Mouse (Mus musculus) forebrain, embryonic 12.5 days (tissue): ENCODE results near the gene Rab11fip5. TPM values are rescaled to one million over a fixed set of nuclear protein-coding genes. Genes with fewer than 3 reads are reported as not detected.

Experiments
- ATAC-seq: fragments of 200-750 bp; cut with Nextera tagmentation; 2 replicates; pipeline ENCODE4 v1.8.0; 2017; ENCODE audit warnings: moderate TSS enrichment; ENCODE audit not compliant: low FRiP score
- H3K27ac ChIP-seq: fragments of 300-500 bp; sonication (generic); 2 replicates; pipeline ENCODE4 v1.5.1; 2016; ENCODE audit warnings: mild to moderate bottlenecking
- H3K27me3 ChIP-seq: fragments of 300-500 bp; sonication (generic); 2 replicates; pipeline ENCODE4 v1.6.1; 2016; ENCODE audit warnings: mild to moderate bottlenecking
- H3K36me3 ChIP-seq: fragments of 300-500 bp; sonication (generic); replicated peaks from 2 replicates; pipeline ENCODE4 v1.6.1; 2016; ENCODE audit warnings: mild to moderate bottlenecking
- H3K4me1 ChIP-seq: fragments of 300-500 bp; sonication (generic); 2 replicates; pipeline ENCODE4 v1.6.1; 2016
- H3K4me2 ChIP-seq: fragments of 300-500 bp; sonication (generic); 2 replicates; pipeline ENCODE4 v1.6.1; 2016; ENCODE audit warnings: mild to moderate bottlenecking, moderate library complexity
- H3K4me3 ChIP-seq: fragments of 300-500 bp; sonication (generic); replicated peaks from 2 replicates; pipeline ENCODE4 v1.5.1; 2016; ENCODE audit warnings: mild to moderate bottlenecking
- H3K9ac ChIP-seq: fragments of 300-500 bp; sonication (generic); 2 replicates; pipeline ENCODE4 v1.6.1; 2016; ENCODE audit warnings: mild to moderate bottlenecking
- H3K9me3 ChIP-seq: fragments of 300-500 bp; sonication (generic); 2 replicates; pipeline ENCODE4 v1.6.1; 2016
- WGBS: fragments of 180-500 bp; shearing (Covaris S2); methylation state at CpG from one replicate; pipeline ENCODE4 v1.1.7; 2016; 5-methylcytosine and 5-hydroxymethylcytosine counted together
- polyA plus RNA-seq: library from polyadenylated mRNA; unstranded; fragments of >200 nt; fragmentation: Nextera tagmentation; extraction: Ambion mirVana; gene quantifications from 2 replicates; pipeline ENCODE4 v1.2.1, GENCODE M21; 2016

Gene Rab11fip5
- polyA plus RNA-seq, 1 experiment from 2014 or later: 6.8 TPM

DNA sequence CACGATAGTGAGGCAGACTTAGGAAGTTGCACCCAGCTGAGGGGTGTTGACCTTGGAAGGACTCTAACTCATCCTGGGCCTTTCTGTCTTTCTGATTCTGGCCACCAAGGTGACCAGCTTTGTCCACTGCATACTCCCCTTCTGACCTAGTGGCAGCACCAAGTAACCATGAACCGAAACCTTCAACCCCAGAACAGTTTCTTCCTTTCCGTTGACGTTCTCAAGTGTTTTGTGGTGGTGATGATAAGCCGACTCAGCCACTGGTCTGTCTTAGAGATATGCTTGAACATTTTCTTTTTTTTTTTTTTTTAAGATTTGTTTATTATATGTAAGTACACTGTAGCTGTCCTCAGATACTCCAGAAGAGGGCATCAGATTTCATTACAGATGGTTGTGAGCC lies 14.2 kb upstream of the Rab11fip5 start:
- WGBS: 81% methylated on average over 5 of the region's 5 CpGs
- Histone ChIP-seq H3K27ac (no peak overlapping the region), H3K4me2 (no peak overlapping the region), H3K27me3 (peaks cover 22% of the 10 kb centered on the region), H3K9ac (no peak overlapping the region), H3K4me1 (0 out of 2 replicates have a peak, but pooled peaks cover 3% of the 10 kb centered on the region), H3K4me3 (no peak overlapping the region), H3K9me3 (no peaks in the 10 kb centered on the region), H3K36me3 (no peaks in the 10 kb centered on the region)
- ATAC-seq: no peak

DNA sequence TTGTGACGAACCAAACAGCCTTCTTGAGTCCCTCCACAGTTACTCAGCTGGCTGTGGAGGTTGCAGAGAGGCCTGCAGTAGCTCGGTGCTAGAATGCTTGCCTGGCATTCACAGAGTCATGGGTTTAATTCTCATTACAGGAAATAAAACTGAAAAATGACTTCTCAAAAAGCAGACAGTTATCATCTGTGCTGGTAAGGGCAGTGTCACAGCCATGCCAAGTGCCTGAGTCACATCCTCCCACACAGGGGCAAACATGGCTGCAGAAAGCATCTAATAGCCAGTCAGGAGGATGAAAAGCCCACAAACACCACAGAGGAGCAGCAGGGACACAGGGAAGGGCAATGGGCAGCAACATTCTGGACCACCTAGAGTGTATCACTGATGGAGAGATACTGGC lies 8.4 kb upstream of the Rab11fip5 start:
- Histone ChIP-seq H3K4me1 (peaks cover 15% of the 10 kb centered on the region), H3K27ac (no peak overlapping the region), H3K36me3 (no peaks in the 10 kb centered on the region), H3K27me3 (peaks cover 23% of the 10 kb centered on the region), H3K9me3 (no peaks in the 10 kb centered on the region), H3K4me3 (no peak overlapping the region), H3K4me2 (no peak overlapping the region), H3K9ac (no peak overlapping the region)
- ATAC-seq: no peak
- WGBS: 86% methylated on average over 2 of the region's 2 CpGs

DNA sequence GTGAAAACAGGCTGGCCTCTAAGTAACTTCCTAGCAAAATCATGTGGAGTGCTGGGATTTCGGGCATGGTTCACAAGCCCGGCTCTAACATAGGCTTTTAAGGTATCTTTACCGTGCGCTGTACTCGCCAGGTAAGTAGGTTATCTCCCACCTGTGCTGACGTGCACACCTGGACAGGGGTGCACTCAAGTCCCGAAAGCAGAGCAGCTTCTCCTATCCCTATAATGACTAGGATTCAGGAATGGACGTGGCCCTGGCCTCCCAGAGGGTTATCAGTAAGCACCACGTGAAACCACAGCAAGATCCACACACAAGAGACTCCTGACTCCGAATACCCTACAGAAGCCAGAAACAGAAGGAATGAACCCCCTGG lies 7.2 kb upstream of the Rab11fip5 start:
- H3K27me3 ChIP-seq: peaks cover 24% of the 10 kb centered on the region
- H3K4me1 ChIP-seq: peaks cover 14% of the 10 kb centered on the region
- H3K4me3 ChIP-seq: no peak overlapping the region
- H3K36me3 ChIP-seq: no peaks in the 10 kb centered on the region
- WGBS: 84% methylated on average over 10 of the region's 10 CpGs
- ATAC-seq: no peak
- no peak overlapping the region for H3K4me2 ChIP-seq
- no peak overlapping the region for H3K27ac ChIP-seq
- no peaks in the 10 kb centered on the region for H3K9me3 ChIP-seq
- H3K9ac ChIP-seq: no peak overlapping the region

DNA sequence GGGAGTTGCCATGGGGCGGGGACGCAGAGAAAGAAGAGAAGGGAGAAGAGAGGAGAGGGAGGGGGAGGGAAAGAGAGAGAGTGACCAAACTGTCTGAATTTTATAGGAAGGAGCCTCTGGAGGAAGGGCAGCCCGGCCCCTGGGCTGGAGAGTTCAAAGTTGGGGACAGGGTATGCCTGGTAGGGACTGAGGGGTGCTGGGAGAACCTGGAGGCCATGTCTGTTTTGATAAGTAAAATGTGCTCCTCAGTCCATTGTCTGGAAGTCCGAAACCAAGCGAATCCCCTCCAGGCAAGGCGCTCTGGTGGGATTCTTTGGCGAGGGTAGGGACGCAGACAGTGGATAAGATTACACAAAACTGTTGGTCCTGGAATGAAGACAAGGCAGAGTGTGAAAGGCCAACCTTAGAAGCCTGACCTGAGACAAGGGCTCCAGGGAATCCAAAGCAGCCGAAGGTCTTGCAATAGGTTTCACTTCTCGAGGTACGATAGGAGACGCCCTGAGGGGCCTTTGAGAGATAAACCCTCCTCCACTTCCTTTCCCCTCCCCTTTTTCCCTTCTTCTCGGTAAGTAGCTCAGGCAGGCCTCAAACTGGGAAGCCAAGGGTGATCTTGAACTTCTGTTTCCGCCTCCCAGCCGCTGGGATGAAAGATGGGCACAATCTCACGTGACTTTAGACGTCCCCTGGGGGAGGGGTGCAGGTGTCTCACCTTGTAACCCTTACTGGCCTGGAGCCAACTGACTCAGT lies 6.6 kb upstream of the Rab11fip5 start:
- H3K9me3 ChIP-seq: no peaks in the 10 kb centered on the region
- peak overlapping the region; percentile 39 for H3K4me2 ChIP-seq
- 17% methylated on average over 17 of the region's 17 CpGs for WGBS
- H3K36me3 ChIP-seq: no peaks in the 10 kb centered on the region
- peaks cover 24% of the 10 kb centered on the region for H3K27me3 ChIP-seq
- no peak overlapping the region for H3K4me3 ChIP-seq
- peak; percentile 17; the same call in 1 of the 2 replicates for ATAC-seq
- peak overlapping the region; percentile 48; the same call in 1 of the 2 replicates for H3K27ac ChIP-seq
- H3K9ac ChIP-seq: no peak overlapping the region
- H3K4me1 ChIP-seq: peaks cover 13% of the 10 kb centered on the region

DNA sequence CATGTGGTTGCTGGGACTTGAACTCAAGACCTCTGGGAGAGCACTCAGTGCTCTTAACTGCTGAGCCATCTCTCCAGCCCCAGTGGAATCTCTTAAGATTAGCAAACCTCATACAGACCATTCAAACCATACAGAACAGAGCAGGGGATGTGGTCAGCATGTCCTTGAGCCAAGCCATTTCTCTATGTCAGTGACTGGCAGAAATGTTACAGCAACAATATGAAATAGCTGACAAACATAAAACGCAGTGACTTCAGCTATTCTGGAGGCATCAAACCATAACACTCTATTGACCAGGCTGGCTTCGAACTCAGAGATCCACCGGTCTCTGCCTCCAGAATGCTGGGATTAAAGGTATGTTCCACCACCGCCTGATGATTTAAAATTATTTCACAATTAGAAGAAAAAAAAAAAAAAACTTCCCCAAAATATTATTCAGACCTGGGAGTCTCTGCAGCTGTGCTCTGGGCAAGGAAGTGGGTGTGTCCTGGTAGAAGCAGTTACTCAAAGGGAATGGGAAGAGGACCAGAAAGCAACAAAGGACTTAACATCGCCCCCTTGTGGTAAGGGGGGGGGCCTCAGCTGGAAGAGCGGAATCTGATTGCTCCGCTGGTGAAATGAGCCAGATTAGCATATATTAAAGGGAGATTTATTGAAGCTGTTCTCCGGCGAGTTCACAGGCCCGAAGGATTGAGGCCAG lies 5.9 kb upstream of the Rab11fip5 start:
- H3K4me2 ChIP-seq: peak overlapping the region; percentile 39
- H3K36me3 ChIP-seq: no peaks in the 10 kb centered on the region
- peaks cover 21% of the 10 kb centered on the region; the same call in 1 of the 2 replicates for H3K27me3 ChIP-seq
- H3K4me1 ChIP-seq: peaks cover 13% of the 10 kb centered on the region
- no peak overlapping the region for H3K4me3 ChIP-seq
- peak; percentile 91 for ATAC-seq
- no peaks in the 10 kb centered on the region for H3K9me3 ChIP-seq
- 27% methylated on average over 10 of the region's 10 CpGs for WGBS
- peak overlapping the region; percentile 48; the same call in 1 of the 2 replicates for H3K27ac ChIP-seq
- no peak overlapping the region for H3K9ac ChIP-seq

DNA sequence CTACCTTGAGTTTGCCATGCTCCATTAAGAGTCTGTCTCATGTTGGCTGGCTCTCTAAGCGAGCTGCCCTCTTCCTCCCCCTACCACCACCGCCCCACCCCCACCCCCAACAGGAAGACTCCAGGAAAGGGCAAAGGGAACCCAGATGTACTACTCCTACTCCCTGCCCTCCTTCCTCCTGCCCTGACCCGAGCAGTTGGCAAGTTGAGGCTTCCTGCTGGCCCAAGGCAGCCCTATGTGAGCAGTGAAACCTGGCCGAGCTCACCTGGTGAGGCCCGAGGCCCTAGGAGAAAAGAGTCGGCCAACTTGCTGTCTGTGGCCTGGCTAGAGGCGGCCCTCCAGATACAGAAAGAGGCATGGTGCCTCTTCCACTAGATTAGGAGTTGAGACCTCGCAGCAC lies 4.2 kb upstream of the Rab11fip5 start:
- no peaks in the 10 kb centered on the region for H3K9me3 ChIP-seq
- no peak overlapping the region for H3K27ac ChIP-seq
- H3K36me3 ChIP-seq: no peaks in the 10 kb centered on the region
- H3K27me3 ChIP-seq: peaks cover 23% of the 10 kb centered on the region; the same call in 1 of the 2 replicates
- no peak overlapping the region for H3K4me2 ChIP-seq
- ATAC-seq: no peak
- H3K9ac ChIP-seq: no peak overlapping the region
- peaks cover 17% of the 10 kb centered on the region for H3K4me1 ChIP-seq
- 54% methylated on average over 8 of the region's 8 CpGs for WGBS
- no peak overlapping the region for H3K4me3 ChIP-seq

DNA sequence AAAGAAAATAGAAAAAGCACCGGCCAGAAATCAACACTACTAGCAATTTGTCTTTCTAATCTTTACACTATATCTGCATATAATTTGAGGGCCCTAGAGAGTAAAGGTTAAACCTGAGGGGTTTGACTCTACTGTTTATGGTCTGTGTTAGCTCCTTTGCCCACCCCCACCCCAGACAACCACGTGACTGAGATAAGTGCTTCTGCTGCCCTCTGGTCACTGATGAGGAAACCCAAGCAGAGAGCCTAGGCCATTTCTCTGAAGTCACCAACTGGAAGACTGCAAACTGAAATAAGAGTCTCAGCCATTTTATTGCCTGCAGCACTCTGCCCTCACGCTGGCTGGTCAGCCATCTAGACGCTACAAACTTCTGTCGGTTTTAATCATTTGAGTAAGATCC lies 3.4 kb upstream of the Rab11fip5 start:
- Histone ChIP-seq H3K9me3 (no peaks in the 10 kb centered on the region), H3K9ac (no peak overlapping the region), H3K27me3 (peaks cover 30% of the 10 kb centered on the region), H3K4me1 (peaks cover 24% of the 10 kb centered on the region), H3K4me2 (no peak overlapping the region), H3K4me3 (no peak overlapping the region), H3K27ac (no peak overlapping the region), H3K36me3 (no peaks in the 10 kb centered on the region)
- WGBS: 60% methylated on average over 5 of the region's 5 CpGs
- no peak for ATAC-seq

DNA sequence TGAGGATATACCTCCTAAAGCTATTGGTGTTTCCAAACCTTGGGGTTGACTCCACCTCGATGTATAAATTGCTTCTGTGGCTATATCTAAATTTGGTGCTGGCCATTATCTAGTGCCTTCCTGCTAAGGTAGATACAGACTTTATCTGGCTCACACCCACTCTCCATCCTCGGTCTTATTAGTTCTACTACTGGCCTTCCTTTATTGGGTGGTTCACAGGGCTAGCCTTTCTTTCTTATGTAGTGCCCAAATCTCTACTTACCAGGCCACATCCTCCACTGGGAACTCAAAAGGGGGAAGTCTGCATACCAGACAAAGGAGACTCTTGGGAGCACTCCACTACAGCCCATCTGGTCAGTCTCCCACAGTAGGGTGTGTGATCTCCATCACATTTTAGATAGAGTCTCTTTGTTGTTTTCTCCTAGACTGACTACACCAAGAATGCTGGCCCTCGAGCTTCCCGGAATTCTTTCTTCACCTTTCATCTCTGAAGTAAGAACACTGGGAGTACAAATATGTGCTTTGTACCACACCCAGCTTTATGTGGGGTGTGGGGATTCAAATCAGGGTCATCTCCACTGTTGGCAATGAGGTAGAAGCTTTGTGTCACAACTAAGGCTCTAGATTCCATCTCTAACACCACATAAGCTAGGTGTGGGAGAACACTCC lies 2.8 kb upstream of the Rab11fip5 start:
- no peaks in the 10 kb centered on the region for H3K9me3 ChIP-seq
- no peak overlapping the region for H3K4me3 ChIP-seq
- H3K4me2 ChIP-seq: no peak overlapping the region
- ATAC-seq: no peak
- H3K9ac ChIP-seq: no peak overlapping the region
- H3K27ac ChIP-seq: no peak overlapping the region
- peaks cover 26% of the 10 kb centered on the region for H3K4me1 ChIP-seq
- 74% methylated on average over 4 of the region's 4 CpGs for WGBS
- H3K27me3 ChIP-seq: peaks cover 27% of the 10 kb centered on the region
- no peaks in the 10 kb centered on the region for H3K36me3 ChIP-seq

DNA sequence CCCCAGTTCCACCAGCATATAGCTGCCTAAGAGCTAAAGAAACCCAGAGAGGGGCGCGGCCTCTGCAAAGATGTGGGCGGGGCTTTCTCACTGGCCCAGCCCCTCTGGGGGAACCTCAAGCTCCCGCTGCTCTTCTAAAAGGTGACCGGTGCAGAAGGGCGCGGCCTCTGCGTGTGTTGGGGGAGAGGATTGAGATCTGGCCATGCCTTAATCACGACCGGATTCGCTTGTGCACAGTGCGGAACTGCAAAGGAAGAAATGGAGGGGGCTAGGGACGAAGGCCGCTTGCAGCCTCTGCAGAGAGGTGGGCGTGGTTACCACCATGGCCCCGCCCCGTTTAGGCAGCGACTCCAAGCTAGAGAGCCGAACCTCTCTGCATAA lies 290 bp upstream of the Rab11fip5 start:
- Histone ChIP-seq H3K9ac (peak overlapping the region; percentile 76), H3K27ac (peak overlapping the region; percentile 61), H3K4me1 (peaks cover 13% of the 10 kb centered on the region), H3K4me2 (peak overlapping the region; percentile 90), H3K27me3 (peaks cover 23% of the 10 kb centered on the region), H3K9me3 (no peaks in the 10 kb centered on the region), H3K36me3 (no peaks in the 10 kb centered on the region), H3K4me3 (peak overlapping the region; percentile 75)
- peak; percentile 98 for ATAC-seq
- under 1% methylated on average over 19 of the region's 19 CpGs for WGBS

DNA sequence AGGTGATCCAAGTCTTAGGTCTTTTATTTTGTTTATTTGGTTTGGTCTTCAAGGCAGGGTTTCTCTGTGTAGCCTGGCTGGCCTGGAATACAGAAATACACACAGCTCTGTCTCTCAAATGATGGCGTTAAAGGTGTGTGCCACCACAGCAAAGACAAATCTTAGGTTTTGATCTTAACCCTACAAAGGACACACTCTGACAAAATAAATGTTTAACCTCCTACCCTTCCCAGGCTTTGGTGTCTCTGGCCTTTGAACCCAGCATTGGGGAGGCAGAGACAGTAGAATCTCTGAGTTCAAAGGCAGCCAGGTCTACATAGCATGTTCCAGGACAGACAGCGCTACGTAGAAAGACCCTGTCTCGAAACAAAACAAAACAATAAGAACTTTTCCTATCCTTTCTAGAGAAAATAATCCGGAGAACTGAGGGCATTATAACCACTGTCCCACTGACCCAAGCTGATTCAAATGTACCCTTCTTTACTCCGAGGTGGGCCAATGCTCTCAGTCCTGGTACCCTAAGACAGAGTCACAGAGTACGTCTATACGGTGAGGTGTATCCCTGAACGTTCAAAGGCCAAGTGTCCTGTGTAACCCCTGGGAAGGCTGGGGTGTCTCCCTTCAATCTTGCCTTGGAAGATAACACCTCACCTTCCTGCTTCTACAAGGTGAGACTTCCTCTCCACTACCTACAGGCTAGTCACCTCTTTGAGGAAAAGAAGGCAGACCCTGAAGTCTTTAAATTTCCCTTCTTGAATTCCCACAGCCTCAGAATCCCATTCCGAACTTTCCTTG lies 1.2 kb downstream of the Rab11fip5 start:
- peak overlapping the region; percentile 75 for H3K4me3 ChIP-seq
- peaks cover 17% of the 10 kb centered on the region for H3K4me1 ChIP-seq
- 83% methylated on average over 10 of the region's 10 CpGs for whole genome bisulfite sequencing
- H3K27me3 ChIP-seq: peaks cover 23% of the 10 kb centered on the region
- H3K4me2 ChIP-seq: peak overlapping the region; percentile 90
- peak overlapping the region; percentile 76 for H3K9ac ChIP-seq
- no peaks in the 10 kb centered on the region for H3K36me3 ChIP-seq
- H3K9me3 ChIP-seq: no peaks in the 10 kb centered on the region
- ATAC-seq: no peak
- no peak overlapping the region for H3K27ac ChIP-seq

DNA sequence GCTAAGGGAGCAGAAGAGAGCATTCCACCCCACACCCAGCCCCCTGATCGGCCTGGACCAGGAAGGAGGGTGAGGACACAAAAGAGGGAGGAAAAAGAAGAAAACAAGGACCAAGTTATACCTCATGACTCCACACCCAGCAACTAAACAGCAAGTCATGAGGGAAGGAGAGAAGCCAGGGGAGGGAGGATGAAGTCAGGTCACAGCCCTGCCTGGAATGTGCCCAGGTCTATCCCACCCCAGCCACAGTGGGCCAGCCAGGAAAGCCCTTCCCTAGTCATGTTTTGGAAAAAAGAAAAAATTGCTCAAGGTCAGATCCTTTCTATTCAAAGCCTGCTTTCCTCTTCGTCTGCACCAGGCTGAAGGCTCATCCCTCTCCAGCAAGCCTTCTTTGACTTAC lies 1.9 kb downstream of the Rab11fip5 start:
- Histone ChIP-seq H3K27ac (no peak overlapping the region), H3K4me3 (no peak overlapping the region), H3K36me3 (no peaks in the 10 kb centered on the region), H3K27me3 (peaks cover 23% of the 10 kb centered on the region), H3K9ac (no peak overlapping the region), H3K9me3 (no peaks in the 10 kb centered on the region), H3K4me2 (0 out of 2 replicates have a peak overlapping the region, but pooled peaks have one; percentile 0), H3K4me1 (peaks cover 17% of the 10 kb centered on the region)
- 85% methylated on average over 2 of the region's 2 CpGs for WGBS
- no peak for ATAC-seq
